Mouse (Mus musculus) liver, postnatal 0 days (tissue): ENCODE measurements at regions not wholly inside any gene's neighbourhood (a gene's known extent, or its start where the extent isn't known, plus 50 kb on each side); places are given as distances from the start of the nearest gene placed in this dataset.

ENCODE experiments used
- ATAC-seq: fragments of 200-750 bp; cut with Nextera tagmentation; 2 replicates; pipeline ENCODE4 v1.8.0; 2017; ENCODE audit warnings: mild to moderate bottlenecking, moderate library complexity
- DNase-seq: peaks from one replicate; pipeline ENCODE4 v3.0.0-alpha.2; 2016
- H3K27ac ChIP-seq: fragments of 300-500 bp; sonication (generic); 2 replicates; pipeline ENCODE4 v1.5.1; 2014; ENCODE audit warnings: antibody characterized with exemption, moderate library complexity, mild to moderate bottlenecking, low read depth
- H3K27me3 ChIP-seq: fragments of 300-500 bp; sonication (generic); 2 replicates; pipeline ENCODE4 v1.6.1; 2014; ENCODE audit warnings: low read length, control low read depth, mixed read lengths; ENCODE audit not compliant: insufficient read depth
- H3K36me3 ChIP-seq: fragments of 300-500 bp; sonication (generic); replicated peaks from 2 replicates; pipeline ENCODE4 v1.6.1; 2014; ENCODE audit warnings: mild to moderate bottlenecking, control low read depth, low read length, moderate library complexity, mixed read lengths; ENCODE audit not compliant: insufficient read depth
- H3K4me1 ChIP-seq: fragments of 300-500 bp; sonication (generic); 2 replicates; pipeline ENCODE4 v1.6.1; 2014; ENCODE audit warnings: antibody characterized with exemption, mild to moderate bottlenecking, control low read depth; ENCODE audit not compliant: insufficient read depth
- H3K4me2 ChIP-seq: fragments of 300-500 bp; sonication (generic); 2 replicates; pipeline ENCODE4 v1.6.1; 2014; ENCODE audit warnings: low read depth, mild to moderate bottlenecking, low read length, moderate library complexity, mixed read lengths
- H3K4me3 ChIP-seq: fragments of 300-500 bp; sonication (generic); 2 replicates; pipeline ENCODE4 v1.5.1; 2014; ENCODE audit warnings: low read depth, low read length
- H3K9ac ChIP-seq: fragments of 300-500 bp; sonication (generic); replicated peaks from 2 replicates; pipeline ENCODE4 v1.6.1; 2014; ENCODE audit warnings: mild to moderate bottlenecking, moderate library complexity
- H3K9me3 ChIP-seq: fragments of 300-500 bp; sonication (generic); 2 replicates; pipeline ENCODE4 v1.6.1; 2016; ENCODE audit warnings: mild to moderate bottlenecking, control low read depth, low read length, mixed read lengths
- CTCF ChIP-seq: sonication (generic); IDR thresholded peaks from 2 replicates; pipeline ENCODE4 v1.5.1; 2016; ENCODE audit warnings: antibody characterized with exemption, low read depth
- EP300 ChIP-seq: IDR thresholded peaks from 2 replicates; pipeline ENCODE4 v1.6.1; 2016; ENCODE audit warnings: antibody characterized with exemption, low read depth, mild to moderate bottlenecking
- WGBS: fragments of 180-500 bp; shearing (Covaris S2); extraction: QIAGEN DNeasy Blood & Tissue Kit; methylation state at CpG from one replicate; pipeline ENCODE4 v1.1.7; 2014; ENCODE audit not compliant: insufficient replicate concordance; 5-methylcytosine and 5-hydroxymethylcytosine counted together

DNA sequence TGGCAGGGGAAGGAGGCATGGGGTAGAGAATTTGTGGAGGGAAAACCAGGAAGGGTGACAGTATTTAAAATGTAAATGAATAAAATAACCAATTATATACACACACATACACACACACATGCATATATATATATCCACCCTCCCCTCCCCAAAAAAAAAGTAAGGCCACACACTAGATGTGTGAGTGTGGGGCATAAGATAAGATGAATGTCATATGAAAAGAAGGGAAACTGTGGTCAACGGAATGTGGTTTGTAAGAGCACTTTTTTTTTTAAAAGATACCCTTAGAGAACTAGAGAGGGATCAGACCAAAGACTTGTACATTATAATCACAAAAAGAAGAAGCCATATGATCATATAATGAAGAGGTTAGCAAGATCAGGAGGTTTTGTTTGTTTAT, 540.0 kb upstream of the Vstm2a start:
- H3K4me1 ChIP-seq = no peaks in the 10 kb centered on the region
- no peak overlapping the region for H3K27ac ChIP-seq
- no peaks in the 10 kb centered on the region for H3K36me3 ChIP-seq
- no peaks in the 10 kb centered on the region for H3K9me3 ChIP-seq
- WGBS = 50% methylated on average over 1 of the region's 1 CpGs
- TF ChIP-seq CTCF (no peak), EP300 (no peak)
- no peak overlapping the region for H3K4me3 ChIP-seq
- H3K27me3 ChIP-seq = no peaks in the 10 kb centered on the region
- no peak overlapping the region for H3K9ac ChIP-seq
- ATAC-seq (no peak), DNase-seq (no peak)
- no peak overlapping the region for H3K4me2 ChIP-seq

DNA sequence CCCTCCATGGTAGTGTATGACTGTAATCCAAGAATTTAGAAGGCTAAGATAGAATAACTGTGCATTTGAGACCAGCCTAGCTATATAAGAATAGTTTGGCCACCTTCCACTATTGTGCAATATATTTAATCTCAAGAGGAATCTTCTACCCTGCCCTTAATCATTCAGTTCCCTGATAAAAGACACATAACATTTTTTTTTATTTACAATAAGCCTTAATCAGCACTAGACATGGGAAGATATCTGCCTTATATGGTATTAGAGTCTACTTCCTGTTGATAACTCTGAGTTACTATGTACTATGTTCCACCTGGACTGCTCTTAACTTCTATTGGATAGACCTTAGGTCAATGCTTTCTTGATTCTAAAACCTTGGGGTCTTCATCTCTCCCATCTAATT, 519.9 kb upstream of the Vstm2a start:
- H3K4me2 ChIP-seq = no peak overlapping the region
- no peak overlapping the region for H3K4me3 ChIP-seq
- TF ChIP-seq EP300 = no peak
- TF ChIP-seq CTCF = no peak

DNA sequence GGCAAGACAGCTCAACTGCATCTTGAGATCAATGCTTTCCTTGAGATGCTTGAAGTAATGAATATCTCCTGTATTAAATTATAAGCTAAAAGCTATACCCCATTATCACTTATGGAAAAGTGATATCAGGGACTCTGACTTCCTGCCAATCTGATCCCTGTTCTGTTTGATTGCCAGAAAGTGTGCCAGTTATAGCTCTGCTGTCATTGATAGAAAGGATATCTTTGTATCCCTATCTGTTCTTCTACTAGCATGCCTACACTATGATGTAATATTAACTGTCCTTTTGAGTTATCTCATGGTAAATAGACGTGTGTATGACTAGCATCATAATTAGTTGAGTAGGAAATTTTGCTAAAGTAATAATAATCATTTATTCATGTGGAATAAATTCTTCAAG, 501.5 kb upstream of the Vstm2a start:
- Histone ChIP-seq H3K4me1 (no peaks in the 10 kb centered on the region), H3K9me3 (no peaks in the 10 kb centered on the region), H3K27me3 (no peaks in the 10 kb centered on the region), H3K4me2 (no peak overlapping the region), H3K36me3 (no peaks in the 10 kb centered on the region), H3K9ac (no peak overlapping the region), H3K27ac (no peak overlapping the region), H3K4me3 (no peak overlapping the region)
- TF ChIP-seq EP300 (no peak), CTCF (no peak)
- no peak for ATAC-seq
- no peak for DNase-seq
- WGBS = 49% methylated on average over 1 of the region's 1 CpGs

More for the DNA sequence above, 519.9 kb upstream of the Vstm2a start:
- ATAC-seq (no peak), DNase-seq (no peak)
- Histone ChIP-seq H3K9ac (no peak overlapping the region), H3K27me3 (no peaks in the 10 kb centered on the region), H3K4me1 (no peaks in the 10 kb centered on the region), H3K27ac (no peak overlapping the region), H3K9me3 (no peaks in the 10 kb centered on the region), H3K36me3 (no peaks in the 10 kb centered on the region)

DNA sequence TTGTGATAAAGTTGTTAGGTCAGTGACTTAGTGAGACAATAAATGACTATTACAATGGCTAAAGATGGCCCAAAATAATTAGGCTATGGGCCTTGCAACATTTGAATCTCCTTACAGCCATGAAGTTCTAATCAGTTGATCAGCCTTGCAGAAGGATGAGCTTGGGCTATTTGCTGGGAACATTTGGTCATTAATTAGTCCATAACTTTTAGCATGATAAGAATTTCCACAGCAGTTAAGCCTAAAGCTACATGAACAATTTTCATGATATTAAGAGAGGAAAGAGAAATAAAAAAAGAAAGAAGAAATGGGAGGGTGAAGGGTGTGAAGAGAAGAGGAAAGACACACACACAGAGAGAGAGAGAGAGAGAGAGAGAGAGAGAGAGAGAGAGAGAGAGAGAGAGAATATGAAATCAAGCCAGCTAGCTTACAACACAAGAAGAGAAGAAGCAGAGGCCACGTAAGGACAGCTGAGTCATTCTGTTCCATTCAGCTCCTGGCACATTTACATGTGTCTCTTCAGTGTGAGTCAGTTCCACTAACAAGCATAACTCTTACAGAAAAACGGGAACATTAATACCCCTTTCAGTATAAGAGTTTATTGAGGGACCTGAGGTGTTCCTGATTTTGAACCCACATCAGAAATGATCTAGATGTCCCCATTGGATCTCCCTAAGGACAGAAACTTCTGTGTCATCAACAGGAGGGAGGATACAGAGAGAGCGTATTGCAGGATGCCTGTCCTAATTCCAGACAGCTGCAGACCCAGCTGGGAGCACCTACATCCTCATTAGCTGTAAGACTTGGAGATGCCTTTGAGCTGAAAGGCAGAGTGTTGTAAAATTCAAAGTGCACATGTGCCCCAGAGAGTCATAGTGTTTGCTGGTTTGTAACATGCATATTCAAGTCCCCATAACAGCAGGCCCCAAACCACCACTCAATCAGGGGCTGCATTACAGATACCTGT, 487.6 kb upstream of the Vstm2a start:
- 61% methylated on average over 3 of the region's 3 CpGs for WGBS
- no peak for TF ChIP-seq CTCF
- TF ChIP-seq EP300 = no peak
- H3K4me2 ChIP-seq = no peak overlapping the region
- no peak overlapping the region for H3K9ac ChIP-seq
- no peak overlapping the region for H3K4me3 ChIP-seq
- DNase-seq (no peak), ATAC-seq (no peak)
- no peaks in the 10 kb centered on the region for H3K9me3 ChIP-seq
- H3K4me1 ChIP-seq = no peaks in the 10 kb centered on the region
- H3K27me3 ChIP-seq = no peaks in the 10 kb centered on the region
- no peaks in the 10 kb centered on the region for H3K36me3 ChIP-seq
- H3K27ac ChIP-seq = no peak overlapping the region
